Mouse (Mus musculus) ES-E14 (cell line): ENCODE results near the gene Podxl. TPM values are rescaled to one million over a fixed set of nuclear protein-coding genes. Genes with fewer than 3 reads are reported as not detected.

Source experiments
- DNase-seq: peaks from one replicate; pipeline ENCODE4 v3.0.0-alpha.2; 2013; ENCODE audit warnings: low read depth, low spot score
- H3K27ac ChIP-seq: 2 replicates; pipeline ENCODE4 v1.5.1; 2012; ENCODE audit warnings: low read depth, mild to moderate bottlenecking, low read length, moderate library complexity, mixed read lengths; ENCODE audit not compliant: poor library complexity, insufficient read depth, severe bottlenecking
- H3K36me3 ChIP-seq: 2 replicates; pipeline ENCODE4 v1.6.1; 2012; ENCODE audit warnings: mild to moderate bottlenecking, low read length, moderate library complexity, mixed read lengths; ENCODE audit not compliant: control insufficient read depth, poor library complexity, insufficient read depth, severe bottlenecking
- H3K4me1 ChIP-seq, 2 experiments: fragments of 150-350 bp in 1 of 2; sonication (generic) in 1 of 2; 2 replicates each; pipeline ENCODE4 v1.6.1; 2012; ENCODE audit warnings: low read length in 2 of 2, mild to moderate bottlenecking in 1 of 2, mixed read lengths in 1 of 2; ENCODE audit not compliant: control insufficient read depth in 2 of 2, insufficient read depth in 2 of 2, poor library complexity in 1 of 2
- H3K4me3 ChIP-seq, 2 experiments: fragments of 150-350 bp in 1 of 2; sonication (generic) in 1 of 2; 2 replicates each; pipeline ENCODE4 v1.5.1; 2012; ENCODE audit warnings: low read length in 2 of 2, low read depth in 1 of 2, mild to moderate bottlenecking in 1 of 2, mixed read lengths in 1 of 2; ENCODE audit not compliant: insufficient read depth in 1 of 2, poor library complexity in 1 of 2, severe bottlenecking in 1 of 2
- H3K9ac ChIP-seq: 2 replicates; pipeline ENCODE4 v1.6.1; 2012; ENCODE audit warnings: low read depth, mild to moderate bottlenecking, low read length, mixed read lengths; ENCODE audit not compliant: poor library complexity, insufficient read depth, severe bottlenecking
- H3K9me3 ChIP-seq: fragments of 150-350 bp; sonication (generic); 2 replicates; pipeline ENCODE4 v1.6.1; 2012; ENCODE audit warnings: low read depth, mild to moderate bottlenecking, low read length; ENCODE audit not compliant: control insufficient read depth, insufficient read depth
- CHD2 ChIP-seq: IDR thresholded peaks from 2 replicates; pipeline ENCODE4 v1.6.1; 2014; ENCODE audit warnings: mild to moderate bottlenecking, low read depth, low read length, inconsistent platforms
- HCFC1 ChIP-seq: IDR thresholded peaks from 2 replicates; pipeline ENCODE4 v1.6.1; 2012; ENCODE audit warnings: low read length, inconsistent platforms, borderline replicate concordance; ENCODE audit not compliant: insufficient read depth
- MAFK ChIP-seq: IDR thresholded peaks from 2 replicates; pipeline ENCODE4 v1.6.1; 2014; ENCODE audit warnings: mild to moderate bottlenecking, low read depth, low read length, inconsistent platforms; ENCODE audit not compliant: insufficient read depth
- ZC3H11A ChIP-seq: IDR thresholded peaks from 2 replicates; pipeline ENCODE4 v1.6.1; 2012; ENCODE audit warnings: low read depth, mild to moderate bottlenecking, inconsistent platforms, low read length, borderline replicate concordance
- ZNF384 ChIP-seq: IDR thresholded peaks from 2 replicates; pipeline ENCODE4 v1.6.1; 2012; ENCODE audit warnings: low read depth, low read length, inconsistent platforms
- in situ Hi-C, 2 experiments: fragments of 600-800 bp; cut with MboI; formaldehyde crosslinking; loops; one replicate each; pipeline ENCODE4 v1.15.1; 2025; ENCODE audit warnings: low sequenced_read_pairs in 2 of 2, inconsistent platforms in 1 of 2; ENCODE audit not compliant: unreplicated experiment in 2 of 2
- total RNA-seq: library from RNA; depleted of rRNA; stranded (reverse); fragments of 300-350 nt; gene quantifications from 2 replicates; pipeline ENCODE4 v1.2.3, GENCODE M21; 2012

The Podxl gene
- total RNA-seq, 1 experiment = 25.2 TPM

GRCm38 (mm10) chr6:31528339-31528738, 35.4 kb downstream of the Podxl start:
- Histone ChIP-seq H3K36me3 (peaks cover 25% of the 10 kb centered on the region; the same call in 1 of the 2 replicates), H3K27ac (no peak overlapping the region), H3K9me3 (no peaks in the 10 kb centered on the region), H3K9ac (no peak overlapping the region), H3K4me1 (peaks cover 0 to 9% of the 10 kb centered on the region in 2 experiments; a peak in 1 of 4 replicates), H3K4me3 (no peak overlapping the region)
- TF ChIP-seq CHD2 (no peak), MAFK (no peak), ZNF384 (no peak)
- in situ Hi-C loops = no loop called here
- DNase-seq = no peak

- Histone ChIP-seq H3K27ac (no peak overlapping the region), H3K9me3 (no peaks in the 10 kb centered on the region), H3K4me3 (no peak overlapping the region), H3K36me3 (peaks cover 27% of the 10 kb centered on the region; the same call in 1 of the 2 replicates), H3K9ac (no peak overlapping the region), H3K4me1 (peaks cover 0 to 9% of the 10 kb centered on the region in 2 experiments; a peak in 1 of 4 replicates)
- TF ChIP-seq ZNF384 = no peak
- TF ChIP-seq ZC3H11A = peak; percentile 94
- in situ Hi-C loops = no loop called here
- DNase-seq = peak; percentile 76
Observed at GRCm38 (mm10) chr6:31527897-31528296, 35.9 kb downstream of the Podxl start.

DNA sequence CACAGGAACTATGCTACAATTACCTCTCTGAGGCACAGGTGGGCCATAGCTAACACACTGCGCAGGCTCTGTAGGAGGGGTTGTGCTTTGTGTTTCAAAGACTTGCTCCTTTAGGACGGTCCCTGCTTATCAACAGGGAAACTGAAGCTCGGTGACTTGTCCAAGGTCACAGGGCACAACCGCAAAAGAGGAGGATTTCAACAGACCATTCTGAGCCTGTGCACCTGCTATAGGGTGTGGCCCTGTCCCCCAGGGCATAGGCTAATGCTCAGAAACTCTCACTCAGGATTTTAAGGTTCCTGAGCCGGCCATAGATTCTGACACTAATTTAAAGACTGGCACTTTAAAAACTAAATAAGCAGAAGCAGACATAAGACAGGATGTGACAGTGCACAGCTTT, 36.9 kb downstream of the Podxl start:
- peak; percentile 40 for DNase-seq
- Histone ChIP-seq H3K36me3 (peaks cover 33% of the 10 kb centered on the region; the same call in 1 of the 2 replicates), H3K4me1 (peaks cover 0 to 9% of the 10 kb centered on the region in 2 experiments; a peak in 1 of 4 replicates), H3K27ac (no peak overlapping the region), H3K9me3 (no peaks in the 10 kb centered on the region), H3K4me3 (no peak overlapping the region), H3K9ac (no peak overlapping the region)
- TF ChIP-seq MAFK = no peak
- no peak for TF ChIP-seq ZNF384
- no peak for TF ChIP-seq HCFC1
- no peak for TF ChIP-seq CHD2
- no peak for TF ChIP-seq ZC3H11A
- in situ Hi-C loops = no loop called here

GRCm38 (mm10) chr6:31525231-31525900, 38.4 kb downstream of the Podxl start:
- peaks cover 0 to 6% of the 10 kb centered on the region in 2 experiments; a peak in 1 of 4 replicates for H3K4me1 ChIP-seq
- H3K27ac ChIP-seq = no peak overlapping the region
- peak; percentile 55 for DNase-seq
- in situ Hi-C loops = no loop called here
- no peak overlapping the region for H3K9ac ChIP-seq
- TF ChIP-seq HCFC1 (no peak), ZC3H11A (peak; percentile 49; the same call in 1 of the 2 replicates), CHD2 (no peak), MAFK (no peak)
- H3K36me3 ChIP-seq = peaks cover 30% of the 10 kb centered on the region; the same call in 1 of the 2 replicates
- H3K4me3 ChIP-seq = no peak overlapping the region
- H3K9me3 ChIP-seq = no peaks in the 10 kb centered on the region

DNA sequence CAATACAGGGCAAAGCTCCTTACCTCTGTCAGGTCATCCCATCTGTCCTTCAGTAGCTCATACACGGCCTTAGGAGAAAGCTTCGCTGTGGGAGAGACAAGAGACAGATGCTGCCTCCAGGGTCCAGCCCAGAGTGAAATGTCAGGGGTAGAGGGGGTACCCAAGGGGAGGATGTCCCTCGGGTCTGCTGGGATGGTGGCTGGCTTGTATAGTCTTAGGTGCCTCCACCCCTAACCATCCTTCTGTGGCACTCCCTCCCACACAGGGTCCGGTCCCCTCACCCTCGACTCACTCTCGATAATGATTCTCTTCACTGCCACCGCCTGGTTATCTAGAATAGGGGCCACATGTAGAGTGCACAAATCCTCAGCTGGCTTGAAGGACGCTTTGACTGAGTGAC, 39.1 kb downstream of the Podxl start:
- Histone ChIP-seq H3K4me3 (no peak overlapping the region), H3K36me3 (peaks cover 30% of the 10 kb centered on the region; the same call in 1 of the 2 replicates), H3K9ac (no peak overlapping the region), H3K9me3 (no peaks in the 10 kb centered on the region), H3K27ac (no peak overlapping the region), H3K4me1 (peaks cover 0 to 6% of the 10 kb centered on the region in 2 experiments; a peak in 1 of 4 replicates)
- in situ Hi-C loops = no loop called here
- no peak for DNase-seq
- TF ChIP-seq MAFK (no peak), CHD2 (no peak), ZNF384 (no peak), HCFC1 (no peak), ZC3H11A (no peak)
